Mouse (Mus musculus) intestine, embryonic 15.5 days (tissue): ENCODE data around the gene Dupd1. TPM values are rescaled to one million over a fixed set of nuclear protein-coding genes. Genes with fewer than 3 reads are reported as not detected.

Experiments
- ATAC-seq: fragments of 200-750 bp; cut with Nextera tagmentation; 2 replicates; pipeline ENCODE4 v1.8.0; 2017; ENCODE audit warnings: moderate TSS enrichment, moderate library complexity
- H3K27ac ChIP-seq: fragments of 300-500 bp; sonication (generic); 2 replicates; pipeline ENCODE4 v1.5.1; 2015; ENCODE audit warnings: mild to moderate bottlenecking, inconsistent platforms
- H3K27me3 ChIP-seq: fragments of 300-500 bp; sonication (generic); replicated peaks from 2 replicates; pipeline ENCODE4 v1.6.1; 2015; ENCODE audit warnings: inconsistent platforms
- H3K36me3 ChIP-seq: fragments of 300-500 bp; sonication (generic); 2 replicates; pipeline ENCODE4 v1.6.1; 2015; ENCODE audit warnings: inconsistent platforms
- H3K4me1 ChIP-seq: fragments of 300-500 bp; sonication (generic); replicated peaks from 2 replicates; pipeline ENCODE4 v1.6.1; 2015; ENCODE audit warnings: inconsistent platforms
- H3K4me2 ChIP-seq: fragments of 300-500 bp; sonication (generic); replicated peaks from 2 replicates; pipeline ENCODE4 v1.6.1; 2015; ENCODE audit warnings: mild to moderate bottlenecking, inconsistent platforms
- H3K4me3 ChIP-seq: fragments of 300-500 bp; sonication (generic); replicated peaks from 2 replicates; pipeline ENCODE4 v1.5.1; 2015; ENCODE audit warnings: inconsistent platforms
- H3K9ac ChIP-seq: fragments of 300-500 bp; sonication (generic); 2 replicates; pipeline ENCODE4 v1.6.1; 2015; ENCODE audit warnings: inconsistent platforms
- H3K9me3 ChIP-seq: fragments of 300-500 bp; sonication (generic); 2 replicates; pipeline ENCODE4 v1.6.1; 2016; ENCODE audit warnings: inconsistent platforms
- WGBS: fragments of 180-500 bp; shearing (Covaris S2); methylation state at CpG from one replicate; pipeline ENCODE4 v1.1.7; 2015; 5-methylcytosine and 5-hydroxymethylcytosine counted together
- polyA plus RNA-seq: library from polyadenylated mRNA; unstranded; fragments of >200 nt; fragmentation: Nextera tagmentation; extraction: Ambion mirVana; gene quantifications from 2 replicates; pipeline ENCODE4 v1.2.1, GENCODE M21; 2015

The Dupd1 gene
- polyA plus RNA-seq, 1 experiment from 2014 or later = not detected

DNA sequence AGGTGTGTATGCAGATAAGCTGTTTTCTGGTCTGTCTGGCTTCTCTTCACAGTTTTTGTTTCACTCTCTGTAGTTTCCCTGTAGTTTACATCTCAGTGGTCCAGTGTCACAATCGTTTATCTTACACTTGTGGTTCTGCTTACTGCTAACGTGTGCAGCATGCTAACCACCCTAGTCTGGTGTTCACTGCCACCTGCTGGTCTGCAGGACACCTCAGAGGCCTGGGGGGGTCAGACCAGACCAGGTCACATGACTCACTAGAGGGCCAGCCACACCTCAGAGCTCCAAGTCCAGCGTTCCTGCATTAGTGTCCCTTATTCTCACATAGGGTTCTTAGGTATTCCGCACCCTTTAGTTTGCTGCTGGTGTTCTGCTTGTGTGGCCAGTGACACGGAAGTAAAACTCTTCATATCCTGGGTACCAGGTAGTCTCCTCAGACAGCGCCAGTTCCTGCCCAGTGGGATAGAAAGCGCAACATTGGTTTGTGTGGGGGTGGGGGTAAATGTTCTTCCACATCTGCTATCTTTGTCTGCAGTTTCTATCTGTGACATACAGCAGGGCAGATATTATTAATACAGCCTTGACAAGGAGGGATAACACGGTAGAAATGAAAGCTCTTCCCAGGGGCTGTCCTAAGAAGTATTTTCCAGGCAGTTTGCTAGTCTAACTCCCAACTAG, 51.8 kb downstream of the Dupd1 start:
- no peaks in the 10 kb centered on the region for H3K9me3 ChIP-seq
- no peak overlapping the region for H3K9ac ChIP-seq
- peaks cover 12% of the 10 kb centered on the region for H3K36me3 ChIP-seq
- WGBS = 66% methylated on average over 8 of the region's 8 CpGs
- H3K4me3 ChIP-seq = no peak overlapping the region
- H3K4me1 ChIP-seq = no peaks in the 10 kb centered on the region
- ATAC-seq = peak; percentile 56
- H3K4me2 ChIP-seq = no peak overlapping the region
- no peak overlapping the region for H3K27ac ChIP-seq
- no peaks in the 10 kb centered on the region for H3K27me3 ChIP-seq

DNA sequence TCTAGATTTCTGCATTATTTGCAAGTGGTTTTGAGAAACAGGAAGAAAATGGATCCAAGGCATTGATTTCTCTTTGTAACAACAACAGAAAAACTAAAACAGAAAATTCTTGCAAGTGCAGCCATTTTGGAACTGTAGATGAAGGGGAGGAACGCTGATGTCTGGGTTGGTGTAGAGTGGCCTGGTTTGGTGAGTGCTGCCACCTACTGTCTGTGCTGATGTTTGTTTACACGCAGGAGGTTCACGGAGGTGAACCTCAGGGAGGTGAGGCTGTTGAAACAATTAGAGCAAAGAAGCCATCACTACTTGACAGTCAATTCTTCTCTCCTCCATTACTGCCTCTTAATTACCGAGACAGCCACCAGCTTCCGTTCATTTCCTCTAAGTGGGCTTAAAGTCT, 54.7 kb downstream of the Dupd1 start:
- WGBS = 30% methylated on average over 5 of the region's 5 CpGs
- H3K27me3 ChIP-seq = no peaks in the 10 kb centered on the region
- H3K4me3 ChIP-seq = no peak overlapping the region
- H3K4me1 ChIP-seq = no peaks in the 10 kb centered on the region
- peaks cover 4% of the 10 kb centered on the region; the same call in 1 of the 2 replicates for H3K36me3 ChIP-seq
- no peak overlapping the region for H3K4me2 ChIP-seq
- ATAC-seq = peak; percentile 65; the same call in 1 of the 2 replicates
- no peak overlapping the region for H3K9ac ChIP-seq
- H3K9me3 ChIP-seq = no peaks in the 10 kb centered on the region
- H3K27ac ChIP-seq = no peak overlapping the region

DNA sequence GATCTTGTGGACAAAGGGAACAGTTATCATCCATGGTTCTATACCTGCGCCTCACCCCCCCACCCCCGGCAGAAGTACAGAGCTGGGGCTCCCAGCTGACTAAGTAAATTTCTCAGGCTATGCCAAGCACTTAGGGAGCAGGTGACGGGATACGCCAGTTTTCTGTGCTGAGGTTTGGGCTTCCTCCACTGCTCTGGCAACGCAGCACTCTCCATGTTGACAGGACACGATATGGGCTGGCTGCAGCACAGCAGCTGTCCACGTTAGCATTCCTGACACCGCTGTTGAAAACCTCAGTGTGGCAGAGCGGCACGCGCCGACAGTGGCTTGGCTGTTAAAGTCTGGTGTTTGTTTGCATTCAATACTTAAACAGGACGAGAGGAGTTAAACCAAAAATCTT, 55.2 kb downstream of the Dupd1 start:
- H3K4me2 ChIP-seq = no peak overlapping the region
- no peaks in the 10 kb centered on the region for H3K4me1 ChIP-seq
- no peaks in the 10 kb centered on the region for H3K9me3 ChIP-seq
- H3K36me3 ChIP-seq = no peaks in the 10 kb centered on the region
- no peak overlapping the region for H3K4me3 ChIP-seq
- no peak overlapping the region for H3K27ac ChIP-seq
- 74% methylated on average over 13 of the region's 13 CpGs for WGBS
- no peak for ATAC-seq
- H3K27me3 ChIP-seq = no peaks in the 10 kb centered on the region
- no peak overlapping the region for H3K9ac ChIP-seq

DNA sequence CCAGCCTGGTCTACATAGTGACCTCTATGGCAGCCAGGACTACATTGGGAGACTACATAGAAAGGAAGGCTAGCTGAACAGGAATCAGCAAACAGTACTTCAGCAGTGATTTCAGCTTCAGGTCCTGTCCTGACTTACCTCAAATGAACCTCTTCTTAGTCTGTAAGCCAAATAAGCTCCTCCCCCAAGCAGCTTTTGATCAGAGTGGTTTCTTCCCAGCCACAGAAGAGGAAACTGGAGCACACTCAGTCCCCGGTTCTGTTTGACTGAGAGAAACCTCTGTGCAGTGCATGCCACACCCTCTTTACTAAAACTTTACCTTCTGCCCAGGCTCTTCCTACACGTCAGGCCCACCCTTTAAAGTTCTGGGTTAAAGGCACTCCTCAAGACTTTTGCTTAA, 60.6 kb downstream of the Dupd1 start:
- ATAC-seq = no peak
- Histone ChIP-seq H3K4me3 (no peak overlapping the region), H3K9me3 (no peaks in the 10 kb centered on the region), H3K36me3 (no peaks in the 10 kb centered on the region), H3K27ac (no peak overlapping the region), H3K27me3 (no peaks in the 10 kb centered on the region), H3K4me1 (no peaks in the 10 kb centered on the region), H3K9ac (no peak overlapping the region), H3K4me2 (no peak overlapping the region)
- WGBS = 68% methylated on average over 2 of the region's 2 CpGs

DNA sequence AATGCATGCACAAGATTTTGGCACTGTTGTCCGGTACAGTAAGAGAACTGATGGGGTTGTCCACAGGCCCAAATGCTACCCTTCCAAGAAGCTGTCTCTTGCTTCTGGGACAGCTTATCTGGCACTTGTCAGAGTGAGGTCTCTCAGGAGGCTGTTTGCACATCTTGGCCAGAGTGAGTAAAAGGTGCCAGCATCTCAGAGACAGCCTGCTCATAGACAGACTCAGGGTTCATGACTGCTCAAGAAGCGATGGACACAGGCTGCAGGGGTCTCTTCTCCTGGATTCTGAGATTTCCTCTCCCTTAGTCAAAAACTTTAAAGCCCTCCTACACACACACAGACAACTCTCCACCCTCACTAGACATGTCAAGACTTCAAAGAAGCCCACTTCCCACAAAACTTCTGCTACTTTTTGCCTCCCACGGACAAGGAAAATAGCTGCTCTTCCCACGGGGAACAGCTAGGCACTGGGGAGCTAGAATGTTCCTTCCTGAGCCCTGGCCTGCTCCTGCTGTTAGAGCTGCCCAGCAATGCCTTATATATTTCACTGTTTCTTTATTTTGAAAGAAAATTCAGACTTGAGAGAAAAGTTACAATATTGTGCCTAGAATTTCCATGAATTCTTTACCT, 73.5 kb downstream of the Dupd1 start:
- no peak overlapping the region for H3K4me2 ChIP-seq
- 0 out of 2 replicates have a peak, but pooled peaks cover 3% of the 10 kb centered on the region for H3K36me3 ChIP-seq
- no peak overlapping the region for H3K27ac ChIP-seq
- no peak overlapping the region for H3K9ac ChIP-seq
- no peak overlapping the region for H3K4me3 ChIP-seq
- H3K27me3 ChIP-seq = no peaks in the 10 kb centered on the region
- no peaks in the 10 kb centered on the region for H3K4me1 ChIP-seq
- no peaks in the 10 kb centered on the region for H3K9me3 ChIP-seq
- WGBS = 72% methylated on average over 4 of the region's 4 CpGs
- ATAC-seq = no peak

DNA sequence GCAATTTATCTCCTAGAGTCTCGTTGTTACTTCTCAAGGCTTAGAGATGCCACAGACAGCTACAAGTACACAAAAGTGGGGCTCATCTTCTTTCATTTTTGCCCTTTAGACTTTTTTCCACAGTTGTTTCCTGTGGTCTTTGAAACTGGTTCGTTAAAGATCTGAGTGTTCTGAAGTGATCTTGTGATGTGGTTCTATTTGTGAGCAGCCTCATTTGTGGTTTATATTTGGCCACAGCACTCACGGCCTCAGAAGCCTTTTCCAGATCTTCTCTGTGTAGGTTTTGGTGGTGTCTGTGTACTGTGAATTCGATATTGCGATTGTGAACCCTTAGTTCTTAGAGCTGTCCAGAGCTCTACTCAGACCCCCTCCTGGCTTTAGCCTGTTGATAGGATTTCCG, 77.8 kb downstream of the Dupd1 start:
- Histone ChIP-seq H3K36me3 (peaks cover 2% of the 10 kb centered on the region; the same call in 1 of the 2 replicates), H3K4me2 (no peak overlapping the region), H3K9ac (no peak overlapping the region), H3K9me3 (no peaks in the 10 kb centered on the region), H3K27me3 (no peaks in the 10 kb centered on the region), H3K4me1 (peaks cover 5% of the 10 kb centered on the region; the same call in 1 of the 2 replicates), H3K4me3 (no peak overlapping the region), H3K27ac (no peak overlapping the region)
- 80% methylated on average over 6 of the region's 6 CpGs for WGBS
- ATAC-seq = no peak

DNA sequence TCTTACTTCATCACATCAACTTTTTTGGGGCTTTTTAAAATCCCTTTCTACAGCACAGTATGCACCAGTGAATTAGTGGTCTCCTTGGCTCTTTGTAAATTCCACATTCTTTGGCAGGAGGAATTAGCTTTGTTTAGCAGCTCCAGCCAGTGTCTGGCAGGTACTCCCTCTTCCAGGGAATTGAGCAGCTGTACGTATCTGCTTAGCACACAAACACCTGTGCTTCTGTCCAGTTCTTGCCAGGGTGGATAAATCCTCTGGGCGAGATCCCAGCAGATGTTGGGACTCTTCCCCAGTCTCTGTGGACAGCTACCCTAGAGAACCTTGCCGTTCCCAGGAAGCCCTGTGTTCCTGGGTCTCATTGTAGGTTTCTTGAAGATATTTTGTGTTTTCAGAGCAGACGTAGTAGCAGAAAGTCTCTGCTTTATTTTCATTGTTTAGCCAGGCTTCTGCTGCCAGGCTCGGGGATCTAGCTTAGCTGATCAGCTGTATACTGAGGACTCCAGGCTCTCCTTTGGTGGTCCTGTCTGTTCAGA, 82.6 kb downstream of the Dupd1 start:
- Histone ChIP-seq H3K4me3 (no peak overlapping the region), H3K27ac (peak overlapping the region; percentile 32; the same call in 1 of the 2 replicates), H3K4me1 (peaks cover 5% of the 10 kb centered on the region; the same call in 1 of the 2 replicates), H3K36me3 (peaks cover 4% of the 10 kb centered on the region; the same call in 1 of the 2 replicates), H3K9me3 (no peaks in the 10 kb centered on the region), H3K27me3 (no peaks in the 10 kb centered on the region), H3K9ac (no peak overlapping the region), H3K4me2 (no peak overlapping the region)
- whole genome bisulfite sequencing = 47% methylated on average over 5 of the region's 5 CpGs
- ATAC-seq = no peak

Other genes with a start within 250 kb of the Dupd1 start
- gene Kat6b, start 233.1 kb downstream of the Dupd1 start, polyA plus RNA-seq = 10.6 and 11.4 TPM in 2 replicates
- gene Samd8, start 36.0 kb upstream of the Dupd1 start, polyA plus RNA-seq = 11.6 and 12.9 TPM in 2 replicates
- not detected in 2 replicates for gene Dusp13, start 36.6 kb upstream of the Dupd1 start, polyA plus RNA-seq
- 368 and 384 TPM in 2 replicates for gene Vdac2, start 110.7 kb upstream of the Dupd1 start, polyA plus RNA-seq
- gene Comtd1, start 134.4 kb upstream of the Dupd1 start, polyA plus RNA-seq = 57.3 and 69.9 TPM in 2 replicates